Comparison of ENCODE assay signal across 28 mouse cellular contexts in the genomic region with DNA sequence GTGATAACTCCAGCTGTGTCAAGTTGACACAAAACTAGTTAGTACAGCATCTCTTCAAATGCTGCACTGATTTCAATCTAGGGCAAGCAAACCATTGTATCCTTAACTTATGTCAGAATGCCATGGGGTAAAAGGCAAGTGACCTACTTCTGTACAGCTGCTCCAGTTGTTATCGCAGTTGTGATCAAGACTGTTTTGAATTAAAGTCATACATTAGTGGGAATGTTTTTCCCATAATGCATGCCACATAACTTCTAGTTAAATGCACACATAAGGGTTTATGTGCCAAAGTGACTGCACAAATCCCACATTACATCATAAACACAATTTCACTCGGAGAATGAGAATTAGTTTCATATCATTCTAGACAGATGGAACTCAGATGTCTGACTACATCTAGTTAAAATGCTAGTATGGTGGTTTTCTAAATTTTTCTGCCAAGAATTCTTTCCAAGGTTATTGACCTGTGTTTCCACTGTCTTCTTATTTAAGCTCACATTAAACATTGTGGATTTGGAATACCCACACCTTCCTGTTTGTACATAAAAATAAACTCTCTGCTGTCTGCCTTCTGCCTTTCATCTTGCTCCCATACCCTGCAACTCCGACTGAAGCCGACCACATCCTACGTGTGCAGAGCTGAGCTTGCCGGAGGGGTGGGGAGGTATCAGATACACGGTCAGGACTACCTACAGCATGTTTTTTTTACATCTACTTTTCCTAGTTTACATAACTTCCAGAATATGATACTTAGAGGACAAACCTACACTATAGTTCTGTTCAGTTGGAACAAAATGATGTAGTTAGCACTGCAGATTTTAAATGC.
DNase-seq lines count a peak whose midpoint lies in the region; ATAC-seq and TF ChIP-seq lines count a peak whose summit lies in the region.
"Had no signal": no experiment of that assay in that cellular context is flagged by ENCODE, and none has a peak within 500 bp of the region (broad histone marks: within the 10 kb centered on the region; RNA-seq: fewer than 3 reads in every experiment).

No protein-coding gene starts in this region.

- H3K4me2 ChIP-seq in midbrain, embryonic 11.5 days: no peak overlapping the region
- H3K4me2 ChIP-seq in midbrain, postnatal 0 days (ENCODE audit: low read depth, low read length, poor library complexity, severe bottlenecking): no peak overlapping the region
- H3K4me2 ChIP-seq in intestine, embryonic 16.5 days (ENCODE audit: low read depth, low read length): no peak overlapping the region
- H3K4me2 ChIP-seq: heart, embryonic 13.5 days; hindbrain, embryonic 12.5 days; liver, embryonic 11.5 days; neural tube, embryonic 15.5 days had no signal

- H3K9ac ChIP-seq in midbrain, embryonic 11.5 days (ENCODE audit: low read length): no peak overlapping the region
- H3K9ac ChIP-seq in midbrain, postnatal 0 days (replicated peaks; ENCODE audit: low read length, poor library complexity, severe bottlenecking): no peak overlapping the region
- no peak overlapping the region for H3K9ac ChIP-seq in intestine, embryonic 16.5 days (ENCODE audit: low read depth, low read length)
- H3K9ac ChIP-seq: heart, embryonic 13.5 days; hindbrain, embryonic 12.5 days; liver, postnatal 0 days; neural tube, embryonic 15.5 days had no signal

- H3K4me3 ChIP-seq in midbrain, embryonic 11.5 days (ENCODE audit: low read depth, low read length): no peak overlapping the region
- H3K4me3 ChIP-seq in midbrain, postnatal 0 days (ENCODE audit: low read depth, low read length): no peak overlapping the region
- no peak overlapping the region for H3K4me3 ChIP-seq in embryonic fibroblast, embryonic 13.5 days (ENCODE audit: insufficient read depth, low read length)
- H3K4me3 ChIP-seq in intestine, embryonic 16.5 days (ENCODE audit: low read length): no peak overlapping the region
- H3K4me3 ChIP-seq: heart, embryonic 13.5 days; hindbrain, embryonic 12.5 days; neural tube, embryonic 15.5 days had no signal

- no peak for ATAC-seq in midbrain, embryonic 11.5 days (ENCODE audit: low FRiP score)
- ATAC-seq in midbrain, postnatal 0 days (ENCODE audit: low FRiP score): no peak
- no peak for ATAC-seq in intestine, embryonic 16.5 days
- ATAC-seq: inflammation-experienced regulatory T-cells, adult 6 months; liver, postnatal 0 days; lung, postnatal 0 days had no signal

- no peak overlapping the region for H3K27ac ChIP-seq in midbrain, embryonic 11.5 days (ENCODE audit: low read depth, low read length)
- H3K27ac ChIP-seq in midbrain, postnatal 0 days (ENCODE audit: low read depth, low read length): no peak overlapping the region
- H3K27ac ChIP-seq in embryonic fibroblast, embryonic 13.5 days (ENCODE audit: insufficient read depth, low read length): peak overlapping the region; percentile 42
- H3K27ac ChIP-seq in intestine, embryonic 16.5 days (ENCODE audit: low read length): no peak overlapping the region
- H3K27ac ChIP-seq: heart, embryonic 13.5 days; hindbrain, embryonic 12.5 days; kidney, postnatal 0 days; macrophage; neural tube, embryonic 15.5 days had no signal

- no peak for TF ChIP-seq POLR2A in embryonic fibroblast, embryonic 13.5 days (IDR thresholded peaks at IDR 0.05; ENCODE audit: low read depth, low read length)

- peak; percentile 75 for DNase-seq in midbrain, embryonic 11.5 days (ENCODE audit: low spot score, missing footprints)
- DNase-seq in midbrain, postnatal 0 days (ENCODE audit: low spot score): no peak
- peak; percentile 36 for DNase-seq in brain, adult 2 months (ENCODE audit: low read depth, low spot score)
- peak; percentile 10 for DNase-seq in retina, embryonic 14.5 days (ENCODE audit: low spot score)
- DNase-seq in cerebellum, postnatal 4 days (ENCODE audit: low spot score in 2 of 2): no peak
- no peak for DNase-seq in kidney, postnatal 25 days
- DNase-seq: adrenal gland, postnatal 36 days; cerebellum, adult 11 months; cerebellum, postnatal 10 days; gastrocnemius, postnatal 25 days; heart, adult 18-20 months; heart, postnatal 14 days; kidney, adult 2 months; layer of hippocampus, postnatal 36 days; liver, postnatal 0 days; right cerebral cortex, postnatal 25 days; spleen, adult 18-20 months; thymus, postnatal 14 days had no signal

- TF ChIP-seq CTCF in midbrain, postnatal 0 days (IDR thresholded peaks at IDR 0.05): no peak
- no peak for TF ChIP-seq CTCF in embryonic fibroblast, embryonic 13.5 days (IDR thresholded peaks at IDR 0.05; ENCODE audit: borderline replicate concordance, insufficient read depth, low read length)

- H3K9me3 ChIP-seq in midbrain, embryonic 11.5 days (ENCODE audit: control insufficient read depth, low read length): no peaks in the 10 kb centered on the region
- no peaks in the 10 kb centered on the region for H3K9me3 ChIP-seq in midbrain, postnatal 0 days (ENCODE audit: low read length)
- H3K9me3 ChIP-seq in intestine, embryonic 16.5 days (ENCODE audit: control insufficient read depth, low read length): no peaks in the 10 kb centered on the region
- H3K9me3 ChIP-seq: heart, embryonic 13.5 days; hindbrain, embryonic 12.5 days; neural tube, embryonic 15.5 days had no signal

- no peaks in the 10 kb centered on the region for H3K36me3 ChIP-seq in midbrain, embryonic 11.5 days (ENCODE audit: control insufficient read depth, insufficient read depth, low read length)
- H3K36me3 ChIP-seq in midbrain, postnatal 0 days (ENCODE audit: insufficient read depth, low read length): no peaks in the 10 kb centered on the region
- no peaks in the 10 kb centered on the region for H3K36me3 ChIP-seq in intestine, embryonic 16.5 days (ENCODE audit: control insufficient read depth, insufficient read depth, low read length)
- H3K36me3 ChIP-seq: neural tube, embryonic 15.5 days had no signal

- H3K4me1 ChIP-seq in midbrain, embryonic 11.5 days (ENCODE audit: control insufficient read depth, insufficient read depth, low read length): peaks cover 3% of the 10 kb centered on the region; the same call in 1 of the 2 replicates
- H3K4me1 ChIP-seq in midbrain, postnatal 0 days (ENCODE audit: insufficient read depth, low read length): peaks cover under 1% of the 10 kb centered on the region; the same call in 1 of the 2 replicates
- H3K4me1 ChIP-seq in embryonic fibroblast, embryonic 13.5 days (ENCODE audit: control insufficient read depth, insufficient read depth, low read length): no peaks in the 10 kb centered on the region; the same call in 1 of the 2 replicates
- H3K4me1 ChIP-seq in intestine, embryonic 16.5 days (ENCODE audit: control insufficient read depth, insufficient read depth, low read length): no peaks in the 10 kb centered on the region
- H3K4me1 ChIP-seq: hindbrain, embryonic 12.5 days had no signal

- WGBS in midbrain, embryonic 11.5 days: 87% methylated on average over 7 of the region's 7 CpGs
- 77% methylated on average over 7 of the region's 7 CpGs for WGBS in midbrain, postnatal 0 days
- WGBS in intestine, embryonic 16.5 days: 81% methylated on average over 7 of the region's 7 CpGs

- peaks cover 30% of the 10 kb centered on the region for H3K27me3 ChIP-seq in midbrain, embryonic 11.5 days (ENCODE audit: control insufficient read depth, insufficient read depth, low read length)
- H3K27me3 ChIP-seq in midbrain, postnatal 0 days (ENCODE audit: insufficient read depth, low read length): 0 out of 2 replicates have a peak, but pooled peaks cover 3% of the 10 kb centered on the region
- H3K27me3 ChIP-seq in intestine, embryonic 16.5 days (replicated peaks; ENCODE audit: control insufficient read depth, insufficient read depth, low read length): no peaks in the 10 kb centered on the region
- H3K27me3 ChIP-seq: heart, embryonic 13.5 days; hindbrain, embryonic 12.5 days; neural tube, embryonic 15.5 days had no signal

Comparison
In these comparisons a context has a peak if more than half of its experiments do, and no peak if none do; other contexts are left out.
1. DNase-seq: peak in midbrain, embryonic 11.5 days (single experiment), brain, adult 2 months (single experiment) and retina, embryonic 14.5 days (single experiment); none in midbrain, postnatal 0 days (single experiment), cerebellum, postnatal 4 days (0 of 2) and kidney, postnatal 25 days (0 of 2).